Mouse (Mus musculus): ENCODE results near the gene Trpc4. TPM values are rescaled to one million over a fixed set of nuclear protein-coding genes. Genes with fewer than 3 reads are reported as not detected.
A peak's percentile ranks its signal among the peaks of the same experiment; 100 is the strongest.

Trpc4 gene
- polyA plus RNA-seq, 1 experiment, result not detected

- Histone ChIP-seq H3K79me2 (ENCODE audit: control insufficient read depth, insufficient read depth) (no peaks in the 10 kb centered on the region), H3K27me3 (ENCODE audit: control insufficient read depth, insufficient read depth, insufficient read length) (no peaks in the 10 kb centered on the region), H3K4me2 (ENCODE audit: low read depth) (peak overlapping the region; percentile 87), H3K36me3 (ENCODE audit: control insufficient read depth, insufficient read depth) (no peaks in the 10 kb centered on the region), H3ac (ENCODE audit: control insufficient read depth, insufficient read length) (no peak overlapping the region), H3K4me3 (peak overlapping the region; percentile 16)
- TF ChIP-seq MYOG (IDR thresholded peaks at IDR 0.05; ENCODE audit: control insufficient read depth in 1 of 3, insufficient read depth in 1 of 3, insufficient read length in 2 of 3, low read depth in 2 of 3) (no peak), MAX (IDR thresholded peaks at IDR 0.05; ENCODE audit: low read depth) (peak; percentile 52)
Observed at GRCm38 (mm10) chr3:54358463-54359189, 202.8 kb downstream of the Trpc4 start.

- no peaks in the 10 kb centered on the region for H3K79me2 ChIP-seq (ENCODE audit: control insufficient read depth, insufficient read depth)
- no peak within 1 kb of the TSS for H3ac ChIP-seq (ENCODE audit: control insufficient read depth, insufficient read length)
- peak within 1 kb of the TSS; percentile 42 for H3K4me2 ChIP-seq (ENCODE audit: low read depth)
- TF ChIP-seq REST (IDR thresholded peaks at IDR 0.05; ENCODE audit: insufficient read depth, insufficient read length), result no peak
- no peak for TF ChIP-seq TCF3 (IDR thresholded peaks at IDR 0.05; ENCODE audit: insufficient read length, low read depth)
- no peak for TF ChIP-seq MYOG (IDR thresholded peaks at IDR 0.05; ENCODE audit: control insufficient read depth in 1 of 3, insufficient read depth in 1 of 3, insufficient read length in 2 of 3, low read depth in 2 of 3)
- no peak for TF ChIP-seq POLR2A (IDR thresholded peaks at IDR 0.05; ENCODE audit: insufficient read length, low read depth)
- no peak for TF ChIP-seq TCF12 (IDR thresholded peaks at IDR 0.05; ENCODE audit: insufficient read depth, poor library complexity, severe bottlenecking)
- TF ChIP-seq SRF (IDR thresholded peaks at IDR 0.05; ENCODE audit: control insufficient read depth, insufficient read length, low read depth), result no peak
- TF ChIP-seq USF1 (IDR thresholded peaks at IDR 0.05; ENCODE audit: low read depth), result no peak
- TF ChIP-seq CEBPB (IDR thresholded peaks at IDR 0.05; ENCODE audit: insufficient read depth, poor library complexity, severe bottlenecking), result no peak
- no peak for TF ChIP-seq POLR2AphosphoS2 (IDR thresholded peaks at IDR 0.05; ENCODE audit: insufficient read length, low read depth)
- TF ChIP-seq MYOD1 (IDR thresholded peaks at IDR 0.05; ENCODE audit: control insufficient read depth in 1 of 3, insufficient read length in 2 of 3, low read depth in 2 of 3), result no peak
- no peak within 1 kb of the TSS for H3K4me3 ChIP-seq
- no peaks in the 10 kb centered on the region for H3K36me3 ChIP-seq (ENCODE audit: control insufficient read depth, insufficient read depth)
- no peaks in the 10 kb centered on the region for H3K27me3 ChIP-seq (ENCODE audit: control insufficient read depth, insufficient read depth, insufficient read length)
Observed at GRCm38 (mm10) chr3:54360897-54361296, 205.1 kb downstream of the Trpc4 start, which contains the start of gene Postn. TSS of gene Postn (plus strand) at chr3:54361109.

GRCm38 (mm10) chr3:54361656-54362055 lies 205.8 kb downstream of the Trpc4 start:
- no peak for TF ChIP-seq CEBPB (IDR thresholded peaks at IDR 0.05; ENCODE audit: insufficient read depth, poor library complexity, severe bottlenecking)
- no peak for TF ChIP-seq MYOG (IDR thresholded peaks at IDR 0.05; ENCODE audit: control insufficient read depth in 1 of 3, insufficient read depth in 1 of 3, insufficient read length in 2 of 3, low read depth in 2 of 3)
- TF ChIP-seq TCF3 (IDR thresholded peaks at IDR 0.05; ENCODE audit: insufficient read length, low read depth), result no peak
- no peak for TF ChIP-seq REST (IDR thresholded peaks at IDR 0.05; ENCODE audit: insufficient read depth, insufficient read length)
- no peak for TF ChIP-seq TCF12 (IDR thresholded peaks at IDR 0.05; ENCODE audit: insufficient read depth, poor library complexity, severe bottlenecking)
- TF ChIP-seq POLR2A (IDR thresholded peaks at IDR 0.05; ENCODE audit: insufficient read length, low read depth), result no peak
- H3K79me2 ChIP-seq (ENCODE audit: control insufficient read depth, insufficient read depth), result no peaks in the 10 kb centered on the region
- H3K36me3 ChIP-seq (ENCODE audit: control insufficient read depth, insufficient read depth), result no peaks in the 10 kb centered on the region
- no peaks in the 10 kb centered on the region for H3K27me3 ChIP-seq (ENCODE audit: control insufficient read depth, insufficient read depth, insufficient read length)
- H3K4me3 ChIP-seq, result no peak overlapping the region
- no peak overlapping the region for H3ac ChIP-seq (ENCODE audit: control insufficient read depth, insufficient read length)
- H3K4me2 ChIP-seq (ENCODE audit: low read depth), result peak overlapping the region; percentile 42

Other genes with a start within 250 kb of the Trpc4 start
- gene Postn, start 205.1 kb downstream of the Trpc4 start, polyA plus RNA-seq (2012; fragmentation: generic; extraction: Trizol), result 6.5 TPM

Measured in myocyte (in vitro differentiated cells).